Mouse (Mus musculus) midbrain, embryonic 14.5 days (tissue): ENCODE data around the gene Syne3. TPM values are rescaled to one million over a fixed set of nuclear protein-coding genes. Genes with fewer than 3 reads are reported as not detected.

Source experiments
- ATAC-seq: fragments of 200-750 bp; cut with Nextera tagmentation; 2 replicates; pipeline ENCODE4 v1.8.0; 2017; ENCODE audit warnings: moderate number of reproducible peaks, moderate library complexity; ENCODE audit not compliant: low FRiP score, low TSS enrichment
- DNase-seq: peaks from one replicate; pipeline ENCODE4 v3.0.0-alpha.2; 2015
- H3K27ac ChIP-seq: fragments of 300-500 bp; sonication (generic); replicated peaks from 2 replicates; pipeline ENCODE4 v1.5.1; 2014; ENCODE audit warnings: mild to moderate bottlenecking, low read depth, low read length, moderate library complexity
- H3K27me3 ChIP-seq: fragments of 300-500 bp; sonication (generic); 2 replicates; pipeline ENCODE4 v1.6.1; 2014; ENCODE audit warnings: low read length, control low read depth, mixed read lengths; ENCODE audit not compliant: control insufficient read depth, insufficient read depth
- H3K36me3 ChIP-seq: fragments of 300-500 bp; sonication (generic); 2 replicates; pipeline ENCODE4 v1.6.1; 2014; ENCODE audit warnings: low read length, control low read depth; ENCODE audit not compliant: control insufficient read depth, insufficient read depth
- H3K4me1 ChIP-seq: fragments of 300-500 bp; sonication (generic); 2 replicates; pipeline ENCODE4 v1.6.1; 2014; ENCODE audit warnings: mild to moderate bottlenecking, antibody characterized with exemption, low read length, control low read depth; ENCODE audit not compliant: control insufficient read depth, insufficient read depth
- H3K4me2 ChIP-seq: fragments of 300-500 bp; sonication (generic); 2 replicates; pipeline ENCODE4 v1.6.1; 2014; ENCODE audit warnings: mild to moderate bottlenecking, low read length, moderate library complexity
- H3K4me3 ChIP-seq: fragments of 300-500 bp; sonication (generic); replicated peaks from 2 replicates; pipeline ENCODE4 v1.5.1; 2014; ENCODE audit warnings: low read depth, low read length
- H3K9ac ChIP-seq: fragments of 300-500 bp; sonication (generic); replicated peaks from 2 replicates; pipeline ENCODE4 v1.6.1; 2014; ENCODE audit warnings: mild to moderate bottlenecking, low read length, moderate library complexity
- H3K9me3 ChIP-seq: fragments of 300-500 bp; sonication (generic); 2 replicates; pipeline ENCODE4 v1.6.1; 2016; ENCODE audit warnings: low read length, control low read depth, mixed read lengths; ENCODE audit not compliant: control insufficient read depth
- whole genome bisulfite sequencing: fragments of 180-500 bp; shearing (Covaris S2); extraction: QIAGEN DNeasy Blood & Tissue Kit; methylation state at CpG from one replicate; pipeline ENCODE4 v1.1.7; 2014; 5-methylcytosine and 5-hydroxymethylcytosine counted together
- polyA plus RNA-seq: library from polyadenylated mRNA; unstranded; fragments of >200 nt; fragmentation: Nextera tagmentation; extraction: Ambion mirVana; gene quantifications from 2 replicates; pipeline ENCODE4 v1.2.1, GENCODE M21; 2014

Gene Syne3
- polyA plus RNA-seq, 1 experiment from 2014 or later, result 0.04 TPM

DNA sequence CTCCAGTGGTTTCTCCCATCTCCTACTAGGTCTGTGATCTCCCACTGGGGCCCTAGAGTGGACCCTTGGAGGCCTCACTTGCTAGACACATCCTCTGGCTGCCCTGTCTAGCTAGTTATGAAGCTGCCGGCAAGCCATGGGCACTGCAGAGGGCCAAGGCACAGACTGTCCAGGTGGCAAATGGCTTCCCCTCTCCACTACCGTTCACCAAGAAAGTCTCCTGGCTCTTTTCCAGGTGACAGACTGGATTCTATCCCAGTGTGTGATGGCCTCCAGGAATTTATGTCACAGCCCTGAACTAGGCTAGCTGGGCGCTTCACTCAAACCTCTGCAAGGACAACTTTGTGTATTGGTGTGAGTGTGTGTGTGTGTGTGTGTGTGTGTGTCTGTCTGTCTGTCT, 109.8 kb downstream of the Syne3 start:
- no peak overlapping the region for H3K4me3 ChIP-seq
- H3K4me1 ChIP-seq, result 0 out of 2 replicates have a peak, but pooled peaks cover 2% of the 10 kb centered on the region
- DNase-seq, result no peak
- 71% methylated on average over 3 of the region's 3 CpGs for WGBS
- no peaks in the 10 kb centered on the region for H3K36me3 ChIP-seq
- no peaks in the 10 kb centered on the region for H3K27me3 ChIP-seq
- no peak overlapping the region for H3K27ac ChIP-seq
- H3K9me3 ChIP-seq, result no peaks in the 10 kb centered on the region
- H3K9ac ChIP-seq, result no peak overlapping the region
- ATAC-seq, result no peak
- H3K4me2 ChIP-seq, result no peak overlapping the region

DNA sequence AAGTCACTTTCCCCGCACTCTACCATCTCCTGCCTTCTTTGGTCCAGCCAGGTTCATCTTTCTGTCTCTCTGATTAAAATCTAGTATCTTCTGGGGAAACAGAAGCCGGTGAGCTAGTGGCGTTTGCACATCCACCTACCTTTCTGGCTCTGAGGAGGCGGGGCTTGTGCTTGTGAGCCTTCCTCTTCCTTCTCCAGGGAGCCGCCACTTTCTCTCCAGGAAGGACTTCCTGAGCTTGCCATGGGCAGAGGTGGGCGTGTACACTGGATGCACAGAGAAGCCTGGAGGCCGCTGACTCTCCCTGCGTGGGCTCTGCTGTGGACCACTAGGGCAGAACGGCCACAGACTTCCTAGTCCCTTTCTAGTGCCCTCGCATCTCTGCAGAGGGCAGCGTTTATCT, 110.4 kb downstream of the Syne3 start:
- H3K4me2 ChIP-seq, result no peak overlapping the region
- H3K36me3 ChIP-seq, result no peaks in the 10 kb centered on the region
- H3K9me3 ChIP-seq, result no peaks in the 10 kb centered on the region
- H3K27ac ChIP-seq, result no peak overlapping the region
- no peaks in the 10 kb centered on the region for H3K27me3 ChIP-seq
- H3K4me1 ChIP-seq, result 0 out of 2 replicates have a peak, but pooled peaks cover 2% of the 10 kb centered on the region
- ATAC-seq (no peak), DNase-seq (no peak)
- 65% methylated on average over 11 of the region's 11 CpGs for whole genome bisulfite sequencing
- no peak overlapping the region for H3K4me3 ChIP-seq
- no peak overlapping the region for H3K9ac ChIP-seq

DNA sequence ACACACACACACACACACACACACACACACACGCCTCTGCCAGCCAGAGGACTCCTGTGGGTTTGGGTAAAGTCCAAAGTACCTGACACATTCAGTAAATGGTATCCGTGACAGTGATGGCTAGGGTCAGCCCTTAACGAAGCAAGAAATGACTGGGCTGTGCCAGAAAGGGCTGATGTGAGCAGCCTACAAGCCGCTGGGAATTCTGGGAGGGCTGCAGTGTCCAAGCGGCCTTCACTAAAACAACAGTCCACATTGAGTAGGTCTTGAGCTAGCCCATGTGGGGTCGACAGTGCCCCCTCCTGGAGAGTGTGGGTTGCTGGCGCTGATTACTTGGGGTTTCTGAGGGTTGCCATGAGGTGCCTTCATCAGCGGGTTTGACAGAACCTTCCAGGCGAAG, 110.9 kb downstream of the Syne3 start:
- H3K27me3 ChIP-seq, result no peaks in the 10 kb centered on the region
- DNase-seq (no peak), ATAC-seq (no peak)
- H3K36me3 ChIP-seq, result no peaks in the 10 kb centered on the region
- no peak overlapping the region for H3K9ac ChIP-seq
- WGBS, result 76% methylated on average over 9 of the region's 9 CpGs
- no peak overlapping the region for H3K4me3 ChIP-seq
- H3K9me3 ChIP-seq, result no peaks in the 10 kb centered on the region
- no peak overlapping the region for H3K4me2 ChIP-seq
- H3K27ac ChIP-seq, result no peak overlapping the region
- H3K4me1 ChIP-seq, result 0 out of 2 replicates have a peak, but pooled peaks cover 2% of the 10 kb centered on the region

DNA sequence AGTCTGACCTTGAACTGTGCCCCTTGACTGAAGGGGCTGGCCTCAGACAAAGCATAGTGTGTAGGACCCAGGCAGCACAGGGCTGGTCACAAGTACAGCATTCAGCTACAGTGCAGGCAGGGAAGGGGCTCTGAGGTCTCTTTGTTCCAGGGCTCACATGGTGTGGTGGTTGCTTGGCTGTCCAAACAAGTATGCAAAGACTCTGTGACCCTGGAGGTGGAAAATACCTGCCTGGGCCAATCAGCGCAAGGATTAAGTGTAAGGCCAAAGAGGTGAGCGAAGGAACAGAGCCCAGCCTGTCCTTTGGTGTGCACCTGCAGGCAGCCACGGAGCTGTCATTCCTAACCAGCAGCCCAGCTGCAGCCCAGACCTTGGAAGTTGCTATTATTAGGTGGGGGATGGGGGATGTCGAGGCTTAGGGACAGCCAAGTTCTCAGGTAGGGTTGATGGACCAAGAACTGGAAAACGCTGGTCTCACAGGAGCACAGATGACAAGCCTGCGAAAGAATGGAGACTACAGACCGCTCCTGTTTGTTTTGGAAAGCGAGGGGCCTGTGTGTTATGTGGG, 112.5 kb downstream of the Syne3 start:
- no peaks in the 10 kb centered on the region for H3K9me3 ChIP-seq
- no peak overlapping the region for H3K4me2 ChIP-seq
- H3K4me3 ChIP-seq, result no peak overlapping the region
- no peaks in the 10 kb centered on the region for H3K27me3 ChIP-seq
- H3K27ac ChIP-seq, result no peak overlapping the region
- H3K4me1 ChIP-seq, result 0 out of 2 replicates have a peak, but pooled peaks cover 2% of the 10 kb centered on the region
- no peak for DNase-seq
- WGBS, result 64% methylated on average over 8 of the region's 8 CpGs
- no peak for ATAC-seq
- no peaks in the 10 kb centered on the region for H3K36me3 ChIP-seq
- no peak overlapping the region for H3K9ac ChIP-seq

- no peaks in the 10 kb centered on the region for H3K36me3 ChIP-seq
- no peaks in the 10 kb centered on the region for H3K9me3 ChIP-seq
- no peak overlapping the region for H3K9ac ChIP-seq
- no peak; the same call in 1 of the 2 replicates for ATAC-seq
- 0 out of 2 replicates have a peak, but pooled peaks cover under 1% of the 10 kb centered on the region for H3K4me1 ChIP-seq
- WGBS, result 33% methylated on average over 16 of the region's 16 CpGs
- peak; percentile 40 for DNase-seq
- no peak overlapping the region for H3K4me2 ChIP-seq
- H3K27ac ChIP-seq, result no peak overlapping the region
- H3K4me3 ChIP-seq, result no peak overlapping the region
- H3K27me3 ChIP-seq, result no peaks in the 10 kb centered on the region
These were observed 113.0 kb downstream of the Syne3 start for GRCm38 (mm10) chr12:104896640-104897039.

- ATAC-seq (no peak), DNase-seq (no peak)
- H3K4me3 ChIP-seq, result no peak overlapping the region
- H3K27ac ChIP-seq, result no peak overlapping the region
- H3K9me3 ChIP-seq, result no peaks in the 10 kb centered on the region
- H3K4me2 ChIP-seq, result no peak overlapping the region
- no peak overlapping the region for H3K9ac ChIP-seq
- WGBS, result 94% methylated on average over 3 of the region's 3 CpGs
- no peaks in the 10 kb centered on the region for H3K27me3 ChIP-seq
- H3K4me1 ChIP-seq, result no peaks in the 10 kb centered on the region
- H3K36me3 ChIP-seq, result no peaks in the 10 kb centered on the region
These were observed 117.4 kb downstream of the Syne3 start for GRCm38 (mm10) chr12:104892245-104892644.

DNA sequence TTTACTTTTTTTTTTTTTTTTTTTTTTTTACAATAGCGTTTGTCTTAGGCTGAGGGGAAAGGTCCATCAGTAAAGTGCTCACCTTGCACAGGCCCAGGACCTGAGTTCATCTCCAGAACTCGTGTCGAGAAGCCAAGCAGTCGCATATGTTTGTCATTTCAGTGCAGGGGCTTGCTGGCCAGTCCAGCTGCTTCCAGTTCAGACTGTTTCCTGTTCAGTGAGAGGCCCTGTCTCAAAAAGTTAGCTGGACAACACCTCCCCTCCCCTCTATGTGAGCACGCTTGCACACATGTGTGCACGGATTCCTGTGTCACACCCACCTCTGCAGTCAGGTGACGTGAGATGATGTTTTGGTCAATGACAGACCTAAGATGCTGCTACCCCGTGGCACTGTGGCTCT, 119.5 kb downstream of the Syne3 start:
- H3K4me2 ChIP-seq, result no peak overlapping the region
- ATAC-seq (no peak), DNase-seq (no peak)
- H3K4me1 ChIP-seq, result no peaks in the 10 kb centered on the region
- no peak overlapping the region for H3K9ac ChIP-seq
- no peak overlapping the region for H3K27ac ChIP-seq
- H3K4me3 ChIP-seq, result no peak overlapping the region
- no peaks in the 10 kb centered on the region for H3K9me3 ChIP-seq
- WGBS, result 91% methylated on average over 8 of the region's 8 CpGs
- H3K27me3 ChIP-seq, result no peaks in the 10 kb centered on the region
- no peaks in the 10 kb centered on the region for H3K36me3 ChIP-seq

DNA sequence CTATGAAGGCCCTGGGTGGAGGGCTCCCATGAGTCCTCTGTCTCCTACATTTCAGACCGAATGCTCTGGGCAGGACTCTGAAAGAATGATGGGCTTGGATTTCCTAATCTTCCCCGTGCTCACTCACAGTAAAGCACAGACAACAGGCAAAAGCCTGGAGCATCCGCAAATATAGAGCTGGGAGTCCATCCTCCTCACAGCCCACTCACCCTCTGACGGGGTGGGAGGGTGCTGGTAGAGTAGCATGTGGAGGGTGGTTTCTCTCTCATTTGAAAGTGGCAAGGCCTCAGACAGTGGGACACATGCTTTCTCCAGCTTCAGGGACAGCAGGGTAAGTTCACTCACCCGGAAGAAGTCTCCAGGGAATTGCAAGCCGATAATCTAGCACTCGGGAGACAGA, 123.5 kb downstream of the Syne3 start:
- H3K4me1 ChIP-seq, result no peaks in the 10 kb centered on the region
- H3K27me3 ChIP-seq, result no peaks in the 10 kb centered on the region
- no peak overlapping the region for H3K9ac ChIP-seq
- no peak overlapping the region for H3K4me2 ChIP-seq
- DNase-seq (no peak), ATAC-seq (no peak)
- no peaks in the 10 kb centered on the region for H3K9me3 ChIP-seq
- H3K27ac ChIP-seq, result no peak overlapping the region
- 84% methylated on average over 7 of the region's 7 CpGs for WGBS
- no peak overlapping the region for H3K4me3 ChIP-seq
- H3K36me3 ChIP-seq, result no peaks in the 10 kb centered on the region

DNA sequence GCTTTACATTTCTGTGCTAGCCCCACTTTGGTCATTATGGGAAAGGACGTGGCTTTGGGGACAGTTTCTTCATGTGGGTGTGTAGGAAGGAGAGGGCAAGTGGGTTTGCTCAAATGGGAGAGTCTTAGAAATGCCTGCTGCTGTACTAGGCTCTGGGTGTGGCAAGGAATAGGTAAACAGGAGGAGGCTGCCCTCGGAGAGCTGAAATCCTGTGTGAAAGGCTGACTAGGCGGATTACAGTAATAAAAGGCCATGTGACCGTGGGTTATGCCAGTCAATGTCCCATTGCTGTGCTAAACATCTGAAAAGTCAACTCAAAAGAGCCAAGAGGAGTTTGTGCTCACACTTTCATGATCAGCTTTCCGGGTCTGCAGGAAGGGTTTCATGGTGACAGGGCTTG, 127.1 kb downstream of the Syne3 start:
- Histone ChIP-seq H3K27ac (no peak overlapping the region), H3K4me2 (no peak overlapping the region), H3K4me3 (no peak overlapping the region), H3K27me3 (no peaks in the 10 kb centered on the region), H3K4me1 (peaks cover 3% of the 10 kb centered on the region; the same call in 1 of the 2 replicates), H3K9me3 (no peaks in the 10 kb centered on the region), H3K9ac (no peak overlapping the region), H3K36me3 (no peaks in the 10 kb centered on the region)
- 69% methylated on average over 5 of the region's 5 CpGs for WGBS
- ATAC-seq, result no peak
- DNase-seq, result no peak
